Mouse (Mus musculus) ovary, adult 18-20 months (tissue): ENCODE results near the gene Exoc2.

Source experiments
- DNase-seq: peaks from one replicate; pipeline ENCODE4 v3.0.0; 2022; ENCODE audit warnings: low spot score, mixed read lengths

Exoc2 gene

GRCm38 (mm10) chr13:30767477-30768127 lies 206.3 kb downstream of the Exoc2 start:
- DNase-seq: no peak

- no peak for DNase-seq
Measured at GRCm38 (mm10) chr13:30766636-30767476, 207.0 kb downstream of the Exoc2 start.

- DNase-seq: no peak
Measured at GRCm38 (mm10) chr13:30765906-30766305, 208.0 kb downstream of the Exoc2 start.

- DNase-seq: no peak
Measured at GRCm38 (mm10) chr13:30764014-30764740, 209.7 kb downstream of the Exoc2 start.
